Mouse (Mus musculus): ENCODE data around the gene Irf2bp2. TPM values are rescaled to one million over a fixed set of nuclear protein-coding genes. Genes with fewer than 3 reads are reported as not detected.

Irf2bp2 gene
- 120 TPM for total RNA-seq (2023)

GRCm38 (mm10) chr8:126593889-126594480 is at the start of gene Irf2bp2:
Irf2bp2 (minus strand) TSS chr8:126593986.

Other genes with a start within 250 kb of the Irf2bp2 start
- 13.4 TPM for gene Coa6, start 171.5 kb downstream of the Irf2bp2 start, total RNA-seq (2023)
- 13.5 TPM for gene Tarbp1, start 118.9 kb downstream of the Irf2bp2 start, total RNA-seq (2023)

All from CD4-positive naive resting alpha-beta T cell, adult 57 days (primary cell).